Mouse (Mus musculus): ENCODE results near the gene Aco1. TPM values are rescaled to one million over a fixed set of nuclear protein-coding genes. Genes with fewer than 3 reads are reported as not detected.

Gene Aco1
- polyA plus RNA-seq, 1 experiment, result 35.5 TPM

GRCm38 (mm10) chr4:40238483-40239408 lies 95.9 kb downstream of the Aco1 start:
- Histone ChIP-seq H3K27me3 (ENCODE audit: control insufficient read depth, insufficient read depth, insufficient read length) (no peaks in the 10 kb centered on the region), H3ac (ENCODE audit: control insufficient read depth, insufficient read length) (no peak overlapping the region), H3K36me3 (ENCODE audit: control insufficient read depth, insufficient read depth) (no peaks in the 10 kb centered on the region), H3K4me3 (peak overlapping the region; percentile 66), H3K79me2 (ENCODE audit: control insufficient read depth, insufficient read depth) (no peaks in the 10 kb centered on the region), H3K4me2 (ENCODE audit: low read depth) (peak overlapping the region; percentile 76)
- TF ChIP-seq REST (IDR thresholded peaks at IDR 0.05; ENCODE audit: insufficient read depth, insufficient read length), result no peak
- TF ChIP-seq E2F4 (IDR thresholded peaks at IDR 0.05; ENCODE audit: insufficient read depth), result no peak
- no peak for TF ChIP-seq MAX (IDR thresholded peaks at IDR 0.05; ENCODE audit: low read depth)
- TF ChIP-seq TCF3 (IDR thresholded peaks at IDR 0.05; ENCODE audit: insufficient read length, low read depth), result no peak
- no peak for TF ChIP-seq MYOG (IDR thresholded peaks at IDR 0.05; ENCODE audit: control insufficient read depth in 1 of 3, insufficient read depth in 1 of 3, insufficient read length in 2 of 3, low read depth in 2 of 3)
- TF ChIP-seq MYOD1 (IDR thresholded peaks at IDR 0.05; ENCODE audit: control insufficient read depth in 1 of 3, insufficient read length in 2 of 3, low read depth in 2 of 3), result no peak
- TF ChIP-seq POLR2A (IDR thresholded peaks at IDR 0.05; ENCODE audit: insufficient read length, low read depth), result no peak
- no peak for TF ChIP-seq TCF12 (IDR thresholded peaks at IDR 0.05; ENCODE audit: insufficient read depth, poor library complexity, severe bottlenecking)
- no peak for TF ChIP-seq CEBPB (IDR thresholded peaks at IDR 0.05; ENCODE audit: insufficient read depth, poor library complexity, severe bottlenecking)
- TF ChIP-seq USF1 (IDR thresholded peaks at IDR 0.05; ENCODE audit: low read depth), result no peak
- TF ChIP-seq SRF (IDR thresholded peaks at IDR 0.05; ENCODE audit: control insufficient read depth, insufficient read length, low read depth), result no peak
- no peak for TF ChIP-seq POLR2AphosphoS2 (IDR thresholded peaks at IDR 0.05; ENCODE audit: insufficient read length, low read depth)

GRCm38 (mm10) chr4:40239409-40240271 lies 96.8 kb downstream of the Aco1 start, which contains the start of gene Ddx58:
Gene Ddx58, minus strand, starts transcription at chr4:40239828.
- H3K36me3 ChIP-seq (ENCODE audit: control insufficient read depth, insufficient read depth), result no peaks in the 10 kb centered on the region

GRCm38 (mm10) chr4:40240272-40240744 lies 97.4 kb downstream of the Aco1 start:
- Histone ChIP-seq H3K4me2 (ENCODE audit: low read depth) (peak overlapping the region; percentile 76), H3ac (ENCODE audit: control insufficient read depth, insufficient read length) (no peak overlapping the region), H3K4me3 (peak overlapping the region; percentile 66), H3K79me2 (ENCODE audit: control insufficient read depth, insufficient read depth) (no peaks in the 10 kb centered on the region), H3K36me3 (ENCODE audit: control insufficient read depth, insufficient read depth) (no peaks in the 10 kb centered on the region), H3K27me3 (ENCODE audit: control insufficient read depth, insufficient read depth, insufficient read length) (no peaks in the 10 kb centered on the region)
- TF ChIP-seq USF1 (IDR thresholded peaks at IDR 0.05; ENCODE audit: low read depth) (no peak), CEBPB (IDR thresholded peaks at IDR 0.05; ENCODE audit: insufficient read depth, poor library complexity, severe bottlenecking) (no peak), E2F4 (IDR thresholded peaks at IDR 0.05; ENCODE audit: insufficient read depth) (no peak), TCF12 (IDR thresholded peaks at IDR 0.05; ENCODE audit: insufficient read depth, poor library complexity, severe bottlenecking) (no peak), REST (IDR thresholded peaks at IDR 0.05; ENCODE audit: insufficient read depth, insufficient read length) (no peak), MYOD1 (IDR thresholded peaks at IDR 0.05; ENCODE audit: control insufficient read depth in 1 of 3, insufficient read length in 2 of 3, low read depth in 2 of 3) (no peak), MAX (IDR thresholded peaks at IDR 0.05; ENCODE audit: low read depth) (no peak)

More at GRCm38 (mm10) chr4:40239409-40240271, 96.8 kb downstream of the Aco1 start, which contains the start of gene Ddx58:
- Histone ChIP-seq H3ac (ENCODE audit: control insufficient read depth, insufficient read length) (no peak within 1 kb of the TSS), H3K27me3 (ENCODE audit: control insufficient read depth, insufficient read depth, insufficient read length) (no peaks in the 10 kb centered on the region), H3K79me2 (ENCODE audit: control insufficient read depth, insufficient read depth) (no peaks in the 10 kb centered on the region), H3K4me3 (peak within 1 kb of the TSS; percentile 66), H3K4me2 (ENCODE audit: low read depth) (peak within 1 kb of the TSS; percentile 76)
- TF ChIP-seq SRF (IDR thresholded peaks at IDR 0.05; ENCODE audit: control insufficient read depth, insufficient read length, low read depth), result no peak
- TF ChIP-seq POLR2A (IDR thresholded peaks at IDR 0.05; ENCODE audit: insufficient read length, low read depth), result no peak
- no peak for TF ChIP-seq USF1 (IDR thresholded peaks at IDR 0.05; ENCODE audit: low read depth)
- no peak for TF ChIP-seq MYOD1 (IDR thresholded peaks at IDR 0.05; ENCODE audit: control insufficient read depth in 1 of 3, insufficient read length in 2 of 3, low read depth in 2 of 3)
- TF ChIP-seq REST (IDR thresholded peaks at IDR 0.05; ENCODE audit: insufficient read depth, insufficient read length), result no peak
- no peak for TF ChIP-seq MAX (IDR thresholded peaks at IDR 0.05; ENCODE audit: low read depth)
- TF ChIP-seq CEBPB (IDR thresholded peaks at IDR 0.05; ENCODE audit: insufficient read depth, poor library complexity, severe bottlenecking), result no peak
- TF ChIP-seq E2F4 (IDR thresholded peaks at IDR 0.05; ENCODE audit: insufficient read depth), result no peak
- TF ChIP-seq TCF12 (IDR thresholded peaks at IDR 0.05; ENCODE audit: insufficient read depth, poor library complexity, severe bottlenecking), result no peak
- TF ChIP-seq TCF3 (IDR thresholded peaks at IDR 0.05; ENCODE audit: insufficient read length, low read depth), result no peak
- TF ChIP-seq POLR2AphosphoS2 (IDR thresholded peaks at IDR 0.05; ENCODE audit: insufficient read length, low read depth), result no peak
- no peak for TF ChIP-seq MYOG (IDR thresholded peaks at IDR 0.05; ENCODE audit: control insufficient read depth in 1 of 3, insufficient read depth in 1 of 3, insufficient read length in 2 of 3, low read depth in 2 of 3)

- Histone ChIP-seq H3K27me3 (ENCODE audit: control insufficient read depth, insufficient read depth, insufficient read length) (no peaks in the 10 kb centered on the region), H3ac (ENCODE audit: control insufficient read depth, insufficient read length) (no peak overlapping the region), H3K4me2 (ENCODE audit: low read depth) (no peak overlapping the region), H3K4me3 (no peak overlapping the region), H3K79me2 (ENCODE audit: control insufficient read depth, insufficient read depth) (no peaks in the 10 kb centered on the region), H3K36me3 (ENCODE audit: control insufficient read depth, insufficient read depth) (no peaks in the 10 kb centered on the region)
- TF ChIP-seq MYOD1 (IDR thresholded peaks at IDR 0.05; ENCODE audit: control insufficient read depth in 1 of 3, insufficient read length in 2 of 3, low read depth in 2 of 3) (no peak), POLR2AphosphoS2 (IDR thresholded peaks at IDR 0.05; ENCODE audit: insufficient read length, low read depth) (no peak), TCF12 (IDR thresholded peaks at IDR 0.05; ENCODE audit: insufficient read depth, poor library complexity, severe bottlenecking) (no peak), TCF3 (IDR thresholded peaks at IDR 0.05; ENCODE audit: insufficient read length, low read depth) (no peak)
These were observed 99.0 kb downstream of the Aco1 start for GRCm38 (mm10) chr4:40241928-40242327.
